Mouse (Mus musculus): Measurements from ENCODE around the gene Enpp4.

Enpp4 gene

DNA sequence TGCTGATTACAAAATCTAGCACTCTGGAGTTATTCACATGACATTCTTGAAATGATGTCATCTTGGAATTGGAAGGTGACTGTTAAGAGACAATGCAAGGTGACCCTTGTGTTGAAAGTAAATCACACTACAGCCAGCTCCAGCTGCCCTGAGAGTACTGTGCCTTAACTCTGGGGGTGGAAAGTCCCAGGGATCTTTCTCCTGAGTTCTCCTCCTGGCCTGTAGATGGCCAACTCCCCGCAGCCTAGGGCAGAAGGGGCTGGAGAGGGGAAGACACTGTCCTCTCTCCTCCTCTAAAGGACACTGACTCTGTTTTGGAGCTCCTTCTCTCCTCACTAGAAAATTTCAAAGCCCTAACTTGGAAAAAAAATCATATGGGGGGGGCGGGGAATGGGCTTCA is 14.1 kb downstream of the Enpp4 start:
- peak; percentile 4 for DNase-seq (ENCODE audit: low read depth, low spot score)

DNA sequence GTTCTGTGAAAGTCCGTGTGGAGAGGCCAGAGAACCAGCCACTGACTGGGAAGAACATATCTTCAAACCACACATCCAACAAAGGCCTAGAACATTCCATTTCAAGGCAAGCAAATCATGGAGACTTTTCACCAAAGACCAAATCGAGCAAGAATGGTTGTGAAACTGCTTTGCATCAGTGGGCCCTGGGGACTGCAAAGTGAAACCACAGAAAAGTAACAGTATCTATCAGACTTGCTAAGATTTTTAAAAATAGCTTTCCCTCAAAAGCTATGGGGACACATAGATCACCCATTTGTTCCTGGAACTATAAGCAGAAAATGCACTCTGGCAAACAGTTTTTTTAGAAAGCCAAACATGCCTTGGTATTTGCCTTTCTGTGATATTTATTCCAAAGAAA is 14.7 kb downstream of the Enpp4 start:
- no peak for DNase-seq (ENCODE audit: low read depth, low spot score)

DNA sequence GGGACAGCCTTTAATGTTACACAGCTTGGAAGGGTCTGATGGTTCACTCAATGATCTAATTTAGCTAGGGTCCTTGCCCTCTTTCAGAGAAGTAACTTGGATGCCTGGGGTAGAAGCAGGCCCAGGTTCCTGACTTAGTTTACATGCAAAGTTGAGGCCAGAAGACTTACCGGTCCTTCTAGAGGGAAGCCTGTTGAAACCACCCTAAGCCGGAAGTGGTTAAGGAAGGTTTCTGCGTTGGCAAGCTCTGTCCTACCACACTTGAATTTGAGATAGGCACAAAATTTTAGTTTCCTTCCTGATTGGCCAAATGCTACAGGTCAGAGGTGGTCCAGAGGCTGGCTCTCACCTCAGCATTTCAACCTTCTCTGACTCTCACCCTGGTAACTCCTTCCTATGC is 17.4 kb downstream of the Enpp4 start:
- no peak for DNase-seq (ENCODE audit: low read depth, low spot score)

DNA sequence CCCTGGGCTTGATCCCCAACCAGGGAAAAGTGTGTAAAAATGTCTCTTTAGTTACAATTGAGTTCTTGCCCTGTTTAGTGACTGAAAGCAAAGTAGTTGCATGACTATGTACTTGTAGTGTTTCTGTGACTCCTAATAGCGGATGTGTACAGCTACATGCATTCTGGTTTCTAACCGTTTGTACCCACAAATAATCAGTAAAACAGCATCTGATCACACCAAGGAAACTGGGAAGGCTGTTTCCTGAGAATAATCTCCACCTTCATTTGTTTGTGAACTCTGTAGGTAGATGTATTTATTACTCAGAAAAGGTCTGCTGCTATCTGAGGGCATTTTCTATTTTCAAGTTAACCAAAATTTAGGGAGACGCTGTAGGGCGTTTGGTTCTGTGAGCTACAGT is 22.5 kb downstream of the Enpp4 start:
- DNase-seq (ENCODE audit: low read depth, low spot score), result no peak

DNA sequence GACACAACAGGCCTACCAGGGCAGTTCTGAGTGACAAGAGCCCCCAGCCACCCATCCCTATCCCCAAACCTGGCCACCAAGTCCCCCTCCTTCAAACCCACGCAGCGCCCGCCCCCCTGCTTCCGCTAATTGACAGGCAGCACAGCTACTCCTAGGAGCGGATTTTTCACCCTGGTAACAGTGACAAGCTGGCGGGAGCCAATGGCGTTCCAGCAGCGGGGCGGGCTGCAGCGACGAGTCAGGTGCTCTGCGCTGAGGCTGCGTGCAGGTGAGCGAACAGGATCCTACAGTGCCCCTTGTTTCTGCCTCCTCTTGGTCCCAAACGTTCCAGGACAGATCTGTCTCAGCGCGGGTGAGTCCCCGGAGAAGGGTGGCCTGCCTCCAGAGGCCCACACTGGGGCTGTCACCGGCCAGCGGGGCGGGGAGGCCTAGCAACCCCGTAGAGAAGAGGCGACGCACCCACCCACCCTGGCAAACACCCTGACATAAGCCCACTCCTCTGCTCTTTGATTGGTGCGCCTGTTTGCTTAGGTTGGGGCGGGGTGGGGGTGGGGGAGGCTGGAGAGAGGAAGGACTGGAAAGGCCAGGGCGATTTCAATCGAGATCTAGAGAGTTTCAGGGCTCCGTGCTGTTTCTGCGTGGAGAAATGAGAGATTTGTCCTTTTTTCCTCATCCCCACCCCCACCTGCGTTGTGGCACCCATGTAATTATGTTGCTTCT is 26.8 kb downstream of the Enpp4 start, which contains the start of gene Enpp5:
TSS of gene Enpp5 (plus strand) at position 183 of the 720 bp plus-strand sequence.
- peak; percentile 87 for DNase-seq (ENCODE audit: low read depth, low spot score)

DNA sequence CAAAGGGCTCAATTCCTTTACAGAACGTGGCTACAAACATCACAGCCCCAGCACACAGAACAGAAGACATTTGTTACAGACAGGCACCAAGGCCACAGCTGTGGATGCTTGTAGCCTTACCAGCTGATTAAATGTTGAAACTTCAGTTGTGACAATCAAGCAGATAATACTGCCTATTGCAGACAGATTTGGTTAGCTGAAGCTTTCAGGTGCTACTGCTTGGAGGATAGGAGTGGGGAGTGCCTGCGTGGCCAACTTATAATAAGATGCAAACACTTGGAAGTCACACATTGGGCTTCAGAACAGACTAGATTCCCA is 27.8 kb downstream of the Enpp4 start:
- DNase-seq (ENCODE audit: low read depth, low spot score), result no peak

DNA sequence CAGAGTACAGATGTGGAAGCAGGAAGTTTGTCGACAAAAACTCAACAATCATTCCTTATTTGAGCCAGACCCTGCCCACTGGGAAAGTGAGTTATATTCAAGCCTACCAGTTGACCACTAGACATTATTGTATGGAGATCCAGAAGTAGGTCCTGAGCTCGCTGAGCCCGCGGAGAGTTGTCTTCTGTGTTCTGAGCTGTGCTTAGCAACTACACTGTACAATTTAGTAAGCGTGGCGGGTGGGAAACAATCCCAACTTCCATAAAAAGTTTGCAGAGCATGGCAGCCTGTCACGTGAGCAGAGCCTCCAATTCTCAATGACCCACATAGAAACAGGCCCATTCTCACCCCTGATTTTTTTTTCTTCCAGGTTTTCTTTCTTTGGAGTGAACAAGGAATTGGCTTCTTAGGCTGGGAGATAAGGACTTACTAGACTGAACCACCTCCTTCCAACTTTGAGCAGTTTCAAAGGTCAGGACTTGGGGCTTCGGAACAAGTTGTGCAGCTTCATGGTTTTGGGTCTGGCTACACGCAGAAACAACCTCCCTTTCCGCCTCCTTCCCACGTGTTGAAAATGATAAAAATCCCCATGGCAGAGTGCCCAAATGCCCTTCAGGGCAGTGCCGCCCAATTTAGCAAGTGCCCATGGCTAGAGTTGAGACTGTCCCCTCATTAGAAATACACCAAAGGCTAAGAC is 28.3 kb downstream of the Enpp4 start:
- DNase-seq (ENCODE audit: low read depth, low spot score), result no peak

DNA sequence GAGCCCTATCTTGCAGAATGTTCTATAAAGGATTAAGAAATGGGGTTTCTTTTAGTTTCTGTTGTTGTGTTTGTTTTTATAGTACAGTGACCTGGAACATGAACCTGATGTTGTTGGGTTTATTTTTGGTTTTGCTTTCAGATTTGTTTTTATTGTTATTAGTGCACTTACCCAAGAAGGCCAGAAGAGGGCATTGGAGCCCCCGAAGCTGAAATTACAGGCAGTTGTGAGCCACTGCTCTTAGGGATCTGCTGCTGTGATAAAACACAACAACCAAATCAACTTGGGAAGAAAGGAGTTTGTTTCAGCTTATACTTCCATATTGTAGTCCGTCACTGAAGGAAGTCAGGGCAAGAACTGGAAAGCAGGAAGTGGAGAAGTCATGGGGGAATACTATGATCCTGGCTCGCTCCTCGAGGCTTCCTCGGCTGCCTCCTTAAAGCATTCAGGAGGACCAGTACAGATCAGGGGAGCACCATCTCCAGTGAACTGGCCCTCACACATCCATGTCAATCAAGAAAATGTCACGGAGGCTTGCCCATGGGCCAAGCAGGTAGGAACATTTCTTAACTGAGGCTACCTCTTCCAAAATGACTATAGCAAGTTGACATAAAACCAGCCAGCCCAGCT is 29.4 kb downstream of the Enpp4 start:
- DNase-seq (ENCODE audit: low read depth, low spot score), result peak; percentile 53

DNA sequence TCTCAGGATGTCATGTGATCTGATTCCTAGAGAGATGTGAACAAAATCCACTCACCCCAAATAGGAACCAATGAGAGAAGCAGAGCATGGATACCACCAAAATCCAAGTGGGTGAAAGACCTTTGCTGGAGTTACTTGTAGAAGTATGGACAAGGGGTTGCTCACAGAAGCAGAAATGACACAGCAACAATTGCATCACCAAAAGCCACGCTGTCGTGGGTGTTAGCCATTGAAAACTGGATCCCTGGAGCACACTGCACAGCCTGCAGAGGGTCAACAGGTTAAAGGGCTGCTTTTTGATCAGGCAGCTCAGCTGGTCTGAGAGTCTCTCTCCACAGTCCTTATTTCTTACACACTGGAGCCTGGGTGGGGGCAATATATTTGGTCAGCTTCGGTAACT is 30.0 kb downstream of the Enpp4 start:
- no peak for DNase-seq (ENCODE audit: low read depth, low spot score)

DNA sequence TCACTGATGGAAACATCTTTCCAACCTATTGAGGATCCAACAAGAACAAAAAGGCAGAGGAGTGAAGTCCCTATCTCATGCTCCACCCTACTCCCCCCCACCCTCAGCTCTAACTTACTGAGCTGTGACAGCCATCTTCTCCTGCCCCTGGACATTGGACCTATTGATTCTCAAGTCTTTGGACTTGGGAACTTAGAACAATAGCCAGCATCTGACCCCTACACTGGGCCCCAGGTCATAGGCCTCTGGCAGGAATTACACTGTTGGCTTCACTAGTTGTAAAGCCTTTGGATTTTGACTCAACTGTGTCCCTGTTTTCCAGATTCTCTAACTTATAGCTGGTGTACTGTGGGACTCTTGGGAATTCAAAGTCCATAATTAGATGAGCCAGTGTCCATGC is 33.9 kb downstream of the Enpp4 start:
- no peak for DNase-seq (ENCODE audit: low read depth, low spot score)

DNA sequence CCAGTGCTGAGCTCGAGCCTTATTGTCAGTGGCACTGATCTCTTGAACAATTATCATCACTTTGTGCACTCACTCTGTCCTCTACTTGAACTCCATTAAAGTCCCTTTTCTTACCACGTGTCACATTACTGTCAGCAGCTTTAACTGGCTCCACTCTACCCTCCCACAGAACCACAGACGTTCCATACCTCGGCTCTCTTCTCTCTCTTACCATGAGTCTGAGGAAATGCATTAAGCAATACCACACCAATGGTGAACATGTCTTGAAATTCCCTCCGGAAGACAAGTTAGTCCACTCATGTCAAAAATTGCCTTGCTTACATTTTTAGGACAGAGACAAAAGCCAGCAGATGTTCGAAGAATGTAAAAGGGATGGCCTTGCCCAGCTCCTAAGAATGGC is 36.7 kb downstream of the Enpp4 start:
- no peak for DNase-seq (ENCODE audit: low read depth, low spot score)

DNA sequence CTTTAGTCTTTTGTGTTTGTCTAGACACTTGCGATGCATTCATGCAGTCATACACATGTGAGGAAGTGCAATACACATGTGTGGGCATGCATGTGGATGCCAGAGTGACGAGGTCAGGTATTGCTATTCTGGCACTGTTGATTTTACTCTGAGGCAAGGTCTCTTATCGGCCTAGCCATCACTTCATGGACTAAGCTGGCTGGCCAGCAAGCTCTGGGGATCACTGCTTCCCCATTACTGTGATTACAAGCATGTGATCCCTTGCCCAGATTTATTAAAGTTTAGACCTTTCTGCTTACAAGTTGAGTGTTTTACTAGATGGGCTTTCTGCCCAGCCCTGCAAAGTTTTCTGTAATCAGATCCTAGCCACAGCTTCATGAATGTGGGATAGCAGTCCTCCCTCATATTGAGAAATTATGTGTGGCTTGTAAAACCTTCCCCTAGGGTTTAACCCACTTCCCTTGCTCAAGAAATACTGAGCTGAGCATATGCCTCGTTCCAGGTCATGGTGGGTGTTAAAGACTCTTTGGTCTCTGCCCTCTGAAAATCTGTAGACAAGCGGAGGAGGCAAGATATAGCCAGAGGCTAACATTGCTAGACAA is 44.2 kb downstream of the Enpp4 start:
- no peak for DNase-seq (ENCODE audit: low read depth, low spot score)

DNA sequence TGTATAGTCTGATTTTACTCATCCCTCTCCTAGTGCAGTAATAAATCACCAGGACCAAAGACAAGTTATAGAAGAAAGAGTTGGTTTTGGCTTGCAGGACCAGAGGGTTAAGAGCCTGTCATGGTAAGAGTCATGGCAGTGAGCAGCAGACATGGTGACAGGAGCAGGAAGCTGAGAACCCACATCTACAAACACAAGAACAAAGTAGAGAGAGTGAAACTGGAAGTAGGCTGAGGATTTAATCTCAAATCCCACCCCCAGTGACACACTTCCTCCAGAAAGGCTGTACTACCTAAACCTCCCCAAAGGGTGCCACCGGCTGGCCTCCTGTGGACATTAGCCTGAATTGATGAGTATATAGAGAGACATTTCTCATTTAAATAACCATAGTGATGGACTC is 44.8 kb downstream of the Enpp4 start:
- DNase-seq (ENCODE audit: low read depth, low spot score), result no peak

DNA sequence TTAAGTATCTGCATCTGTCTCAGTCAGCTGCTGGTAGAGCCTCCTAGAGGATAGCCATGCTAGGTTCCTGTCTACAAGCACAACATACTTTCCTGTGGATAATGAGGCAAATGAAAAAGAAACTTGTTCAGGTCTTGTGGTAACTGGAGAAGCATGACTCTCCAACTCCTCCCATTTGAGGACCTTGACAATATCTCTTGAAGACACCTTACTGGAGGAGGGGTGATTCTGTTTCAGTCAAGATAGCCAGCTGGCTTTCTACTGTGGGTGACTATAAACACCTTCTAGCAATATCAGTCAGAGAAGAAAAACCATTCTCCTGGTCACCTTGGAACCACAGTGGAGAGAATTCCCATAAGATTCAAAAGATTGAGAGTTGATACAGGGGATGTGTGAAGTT is 47.5 kb downstream of the Enpp4 start:
- DNase-seq (ENCODE audit: low read depth, low spot score), result no peak

DNA sequence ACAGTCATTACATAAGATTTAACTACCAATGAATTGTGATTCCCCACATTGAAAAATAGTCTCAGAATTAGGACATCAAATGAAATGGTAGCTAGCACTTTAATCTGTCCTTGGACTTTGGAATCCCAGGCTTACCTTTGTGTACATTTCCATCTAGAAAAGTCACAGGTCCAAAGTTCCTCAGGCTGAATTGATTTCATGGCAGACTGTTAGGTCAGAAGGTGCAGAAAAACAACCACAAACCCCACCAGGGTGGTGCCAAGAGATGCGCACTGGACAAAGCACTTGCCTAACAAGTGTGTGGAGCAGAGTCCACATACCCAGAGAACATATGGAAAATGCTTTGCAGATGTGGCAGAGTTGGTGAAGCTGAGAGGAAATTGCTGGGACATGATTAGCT is 48.5 kb downstream of the Enpp4 start:
- no peak for DNase-seq (ENCODE audit: low read depth, low spot score)

DNA sequence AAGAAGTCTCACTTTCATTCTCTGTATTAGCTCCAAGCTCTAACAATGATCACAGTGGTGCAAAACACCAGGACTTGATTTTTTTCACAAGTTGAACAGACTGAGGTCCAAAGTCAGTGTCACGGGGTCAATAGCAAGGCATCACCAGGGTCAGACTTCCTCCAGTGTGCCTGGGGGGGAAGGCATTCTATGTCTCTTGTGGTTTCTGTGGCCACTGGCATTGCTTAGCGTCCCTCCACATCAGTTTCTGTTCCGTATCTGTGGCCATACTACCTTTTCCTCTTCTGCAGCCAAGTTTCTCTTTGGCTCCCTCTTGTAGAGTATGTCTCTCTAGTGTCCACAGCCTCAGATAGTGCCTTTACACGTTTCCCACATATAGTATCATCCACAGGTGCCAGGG is 52.2 kb downstream of the Enpp4 start:
- no peak for DNase-seq (ENCODE audit: low read depth, low spot score)
